Mouse (Mus musculus) heart, embryonic 11.5 days (tissue): ENCODE measurements around the gene Vash1. TPM values are rescaled to one million over a fixed set of nuclear protein-coding genes. Genes with fewer than 3 reads are reported as not detected.

ENCODE experiments used
- ATAC-seq: fragments of 200-750 bp; cut with Nextera tagmentation; replicated peaks from 2 replicates; pipeline ENCODE4 v1.8.0; 2017; ENCODE audit warnings: moderate library complexity; ENCODE audit not compliant: insufficient number of reproducible peaks, low FRiP score, low TSS enrichment
- H3K27ac ChIP-seq: fragments of 300-500 bp; sonication (generic); 2 replicates; pipeline ENCODE4 v1.5.1; 2014; ENCODE audit warnings: mild to moderate bottlenecking, low read depth, low read length
- H3K27me3 ChIP-seq: fragments of 300-500 bp; sonication (generic); 2 replicates; pipeline ENCODE4 v1.6.1; 2014; ENCODE audit warnings: mild to moderate bottlenecking, low read length, mixed read lengths; ENCODE audit not compliant: control insufficient read depth, insufficient read depth
- H3K36me3 ChIP-seq: fragments of 300-500 bp; sonication (generic); 2 replicates; pipeline ENCODE4 v1.6.1; 2014; ENCODE audit warnings: mild to moderate bottlenecking, low read length, moderate library complexity, mixed read lengths; ENCODE audit not compliant: control insufficient read depth, insufficient read depth
- H3K4me1 ChIP-seq: fragments of 300-500 bp; sonication (generic); 2 replicates; pipeline ENCODE4 v1.6.1; 2014; ENCODE audit warnings: low read length; ENCODE audit not compliant: control insufficient read depth, insufficient read depth
- H3K4me2 ChIP-seq: fragments of 300-500 bp; sonication (generic); 2 replicates; pipeline ENCODE4 v1.6.1; 2014; ENCODE audit warnings: mild to moderate bottlenecking, moderate library complexity
- H3K4me3 ChIP-seq: fragments of 300-500 bp; sonication (generic); 2 replicates; pipeline ENCODE4 v1.5.1; 2014; ENCODE audit warnings: low read depth, low read length
- H3K9ac ChIP-seq: fragments of 300-500 bp; sonication (generic); 2 replicates; pipeline ENCODE4 v1.6.1; 2014; ENCODE audit warnings: mild to moderate bottlenecking, low read depth, low read length, moderate library complexity
- H3K9me3 ChIP-seq: fragments of 300-500 bp; sonication (generic); replicated peaks from 2 replicates; pipeline ENCODE4 v1.6.1; 2016; ENCODE audit warnings: low read length; ENCODE audit not compliant: control insufficient read depth
- WGBS: fragments of 180-500 bp; shearing (Covaris S2); extraction: QIAGEN DNeasy Blood & Tissue Kit; methylation state at CpG from one replicate; pipeline ENCODE4 v1.1.7; 2014; ENCODE audit not compliant: insufficient replicate concordance; 5-methylcytosine and 5-hydroxymethylcytosine counted together
- polyA plus RNA-seq: library from polyadenylated mRNA; unstranded; fragments of >200 nt; fragmentation: Nextera tagmentation; extraction: Ambion mirVana; gene quantifications from 2 replicates; pipeline ENCODE4 v1.2.1, GENCODE M21; 2014

Gene Vash1
- polyA plus RNA-seq, 1 experiment from 2014 or later = 8.2 TPM

DNA sequence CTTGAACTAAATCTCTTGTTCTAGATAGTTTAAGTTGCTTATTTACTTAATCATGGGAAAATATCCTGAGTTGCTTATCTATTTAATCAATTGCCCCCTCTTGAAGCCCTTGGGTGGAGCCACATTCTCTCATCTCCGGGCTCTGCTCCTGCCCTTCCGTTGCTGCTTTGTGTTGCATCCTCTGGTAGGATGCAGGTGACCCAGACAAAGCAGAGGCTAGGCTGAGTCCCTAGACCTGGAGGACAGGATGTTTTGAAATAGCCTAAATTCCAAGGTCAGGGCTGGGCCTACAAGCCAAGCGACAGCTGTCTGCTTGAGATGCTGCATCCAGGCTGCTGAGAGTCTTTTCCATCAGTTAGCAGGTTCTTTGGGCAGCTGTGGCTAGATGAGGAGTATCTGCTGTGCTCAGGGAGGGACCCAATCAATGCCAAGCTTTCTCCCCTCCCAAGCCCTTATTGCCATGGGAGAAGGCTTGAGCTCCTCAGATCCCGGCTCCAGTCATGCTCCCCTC lies 9.0 kb downstream of the Vash1 start:
- WGBS = 61% methylated on average over 4 of the region's 4 CpGs
- H3K9me3 ChIP-seq = no peaks in the 10 kb centered on the region
- H3K27me3 ChIP-seq = no peaks in the 10 kb centered on the region
- no peak overlapping the region for H3K9ac ChIP-seq
- peaks cover 18% of the 10 kb centered on the region for H3K4me1 ChIP-seq
- peak overlapping the region; percentile 62; the same call in 1 of the 2 replicates for H3K27ac ChIP-seq
- H3K4me2 ChIP-seq = no peak overlapping the region
- no peak for ATAC-seq
- peaks cover 4% of the 10 kb centered on the region; the same call in 1 of the 2 replicates for H3K36me3 ChIP-seq
- no peak overlapping the region for H3K4me3 ChIP-seq

DNA sequence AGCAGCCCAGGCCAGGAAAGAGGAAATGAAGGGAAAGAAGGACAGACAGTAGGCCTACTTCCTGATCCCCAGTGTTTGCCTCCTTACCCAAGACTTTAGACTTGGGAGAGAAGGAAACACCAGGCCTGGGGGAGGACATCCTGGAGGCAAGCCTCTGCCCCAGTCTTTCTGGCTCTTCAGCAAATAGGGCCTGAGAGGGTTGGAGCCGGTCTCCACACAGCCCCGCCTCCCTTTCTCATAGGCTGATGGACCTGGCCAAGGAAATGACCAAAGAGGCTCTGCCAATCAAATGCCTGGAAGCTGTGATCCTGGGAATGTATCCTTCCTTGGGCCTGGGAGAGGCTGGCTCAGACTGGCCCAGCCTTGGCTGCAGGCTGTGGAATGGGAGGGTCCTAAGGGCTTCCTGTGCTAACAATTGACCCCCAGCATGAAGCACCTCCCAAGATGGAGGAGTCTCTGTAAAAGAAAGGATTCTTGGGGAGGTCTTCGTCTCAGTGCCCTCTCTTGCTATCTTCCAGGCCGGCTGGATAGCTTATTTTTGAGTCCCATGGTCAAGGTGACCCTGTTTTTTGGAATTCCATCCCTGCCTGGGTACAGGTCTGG lies 9.6 kb downstream of the Vash1 start:
- H3K36me3 ChIP-seq = peaks cover 4% of the 10 kb centered on the region; the same call in 1 of the 2 replicates
- peak overlapping the region; percentile 62; the same call in 1 of the 2 replicates for H3K27ac ChIP-seq
- no peak overlapping the region for H3K4me2 ChIP-seq
- no peaks in the 10 kb centered on the region for H3K9me3 ChIP-seq
- no peaks in the 10 kb centered on the region for H3K27me3 ChIP-seq
- peaks cover 23% of the 10 kb centered on the region for H3K4me1 ChIP-seq
- WGBS = 63% methylated on average over 4 of the region's 4 CpGs
- H3K4me3 ChIP-seq = no peak overlapping the region
- no peak for ATAC-seq
- H3K9ac ChIP-seq = no peak overlapping the region

DNA sequence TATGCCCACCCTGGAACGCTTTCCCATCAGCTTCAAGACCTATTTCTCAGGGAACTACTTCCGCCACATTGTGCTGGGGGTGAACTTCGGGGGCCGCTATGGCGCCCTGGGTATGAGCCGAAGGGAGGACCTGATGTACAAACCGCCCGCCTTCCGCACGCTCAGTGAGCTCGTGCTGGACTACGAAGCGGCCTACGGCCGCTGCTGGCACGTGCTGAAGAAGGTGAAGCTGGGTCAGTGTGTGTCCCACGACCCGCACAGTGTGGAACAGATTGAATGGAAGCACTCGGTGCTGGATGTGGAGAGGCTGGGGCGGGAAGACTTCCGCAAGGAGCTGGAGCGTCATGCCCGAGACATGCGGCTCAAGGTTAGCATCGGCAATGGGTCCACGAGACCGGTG lies 10.4 kb downstream of the Vash1 start:
- 93% methylated on average over 27 of the region's 27 CpGs for WGBS
- Histone ChIP-seq H3K27ac (no peak overlapping the region), H3K27me3 (no peaks in the 10 kb centered on the region), H3K4me2 (no peak overlapping the region), H3K4me3 (no peak overlapping the region), H3K9ac (no peak overlapping the region), H3K4me1 (peaks cover 20% of the 10 kb centered on the region), H3K9me3 (no peaks in the 10 kb centered on the region), H3K36me3 (peaks cover 4% of the 10 kb centered on the region; the same call in 1 of the 2 replicates)
- no peak for ATAC-seq

DNA sequence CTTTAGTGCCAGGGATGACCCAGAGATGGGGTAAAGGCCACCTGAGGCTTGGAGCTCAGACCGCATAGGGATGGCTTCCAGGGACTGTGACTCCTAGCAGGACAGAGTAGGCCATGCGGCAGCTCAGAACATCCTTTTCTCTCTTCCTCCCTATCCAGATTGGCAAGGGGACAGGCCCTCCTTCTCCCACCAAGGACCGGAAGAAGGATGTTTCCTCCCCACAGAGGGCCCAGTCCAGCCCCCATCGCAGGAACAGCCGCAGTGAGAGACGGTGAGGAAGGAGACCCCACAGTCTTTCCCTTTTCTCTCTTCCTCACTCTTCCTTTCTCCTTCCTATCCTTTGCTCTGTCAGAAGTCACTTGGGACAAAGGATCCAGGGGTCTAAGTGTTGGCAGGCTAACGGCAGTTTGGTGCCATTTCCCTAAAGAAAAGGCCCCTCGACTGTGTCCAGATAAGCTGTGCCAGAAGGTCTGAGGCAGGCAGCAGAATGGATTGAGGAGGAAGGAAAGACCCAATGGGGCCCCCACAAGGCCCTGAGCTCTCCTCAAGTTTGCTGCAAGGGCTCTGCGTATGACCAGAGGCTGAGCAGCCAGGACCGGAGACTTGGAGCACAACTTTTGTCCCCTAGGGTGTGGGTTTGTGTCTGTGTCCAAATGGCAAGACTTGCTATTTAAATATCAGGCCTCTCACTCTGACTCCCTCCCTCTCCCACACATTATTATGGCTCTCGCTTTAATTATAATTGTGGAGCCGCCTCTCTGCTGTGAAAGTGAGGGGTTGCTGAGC lies 12.4 kb downstream of the Vash1 start:
- peaks cover 4% of the 10 kb centered on the region; the same call in 1 of the 2 replicates for H3K36me3 ChIP-seq
- no peak overlapping the region for H3K9ac ChIP-seq
- peak overlapping the region; percentile 29; the same call in 1 of the 2 replicates for H3K27ac ChIP-seq
- H3K9me3 ChIP-seq = no peaks in the 10 kb centered on the region
- WGBS = 71% methylated on average over 12 of the region's 12 CpGs
- no peak overlapping the region for H3K4me2 ChIP-seq
- peaks cover 32% of the 10 kb centered on the region for H3K4me1 ChIP-seq
- H3K4me3 ChIP-seq = no peak overlapping the region
- H3K27me3 ChIP-seq = no peaks in the 10 kb centered on the region
- ATAC-seq = no peak

DNA sequence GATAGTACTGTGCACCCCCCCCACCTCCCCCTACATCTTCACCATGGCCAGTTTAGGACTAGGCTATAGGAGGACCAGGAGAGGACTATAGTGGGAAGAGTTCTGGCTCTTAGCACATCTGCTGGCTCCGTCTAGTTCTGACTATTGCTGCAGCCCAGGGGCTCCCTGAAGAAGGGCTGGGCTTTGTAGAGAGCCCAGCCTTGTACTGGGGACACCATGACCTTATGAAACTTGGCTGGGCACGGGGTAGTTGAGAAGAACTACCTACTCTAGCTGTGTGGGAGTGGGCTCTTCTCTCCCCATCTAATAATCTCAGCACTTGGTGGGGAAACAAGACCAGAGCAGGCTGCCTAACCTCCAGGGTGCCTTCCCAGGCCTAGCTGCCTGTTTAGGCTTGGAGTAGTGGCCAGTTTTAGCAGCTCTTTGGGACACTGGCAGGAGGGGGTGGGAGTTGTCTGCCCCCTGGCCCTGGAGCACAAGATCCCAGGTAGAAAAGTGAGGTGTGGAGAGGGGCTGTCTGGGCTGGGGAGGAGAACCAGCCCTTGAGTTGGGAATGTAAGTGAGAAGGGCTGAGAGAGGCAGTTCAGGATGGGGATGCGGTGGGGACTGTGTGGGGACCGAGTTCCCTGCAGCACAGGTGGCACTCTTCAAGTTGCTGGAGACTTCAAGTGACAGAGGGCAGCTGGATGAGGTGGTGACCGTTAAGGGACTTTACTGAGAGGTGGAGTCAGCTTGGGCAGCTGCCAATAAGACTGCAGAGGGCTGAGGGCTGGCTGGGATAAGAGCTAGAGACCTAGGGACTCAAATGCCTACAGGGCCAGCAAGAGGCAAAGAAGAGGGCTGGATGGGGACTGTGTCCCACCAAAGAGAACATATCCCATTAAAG lies 14.2 kb downstream of the Vash1 start:
- Histone ChIP-seq H3K9ac (no peak overlapping the region), H3K4me3 (no peak overlapping the region), H3K36me3 (peaks cover 10% of the 10 kb centered on the region), H3K4me2 (no peak overlapping the region), H3K27ac (no peak overlapping the region), H3K4me1 (peaks cover 28% of the 10 kb centered on the region), H3K27me3 (no peaks in the 10 kb centered on the region), H3K9me3 (no peaks in the 10 kb centered on the region)
- ATAC-seq = peak; percentile 7; the same call in 1 of the 2 replicates
- WGBS = 53% methylated on average over 5 of the region's 5 CpGs

DNA sequence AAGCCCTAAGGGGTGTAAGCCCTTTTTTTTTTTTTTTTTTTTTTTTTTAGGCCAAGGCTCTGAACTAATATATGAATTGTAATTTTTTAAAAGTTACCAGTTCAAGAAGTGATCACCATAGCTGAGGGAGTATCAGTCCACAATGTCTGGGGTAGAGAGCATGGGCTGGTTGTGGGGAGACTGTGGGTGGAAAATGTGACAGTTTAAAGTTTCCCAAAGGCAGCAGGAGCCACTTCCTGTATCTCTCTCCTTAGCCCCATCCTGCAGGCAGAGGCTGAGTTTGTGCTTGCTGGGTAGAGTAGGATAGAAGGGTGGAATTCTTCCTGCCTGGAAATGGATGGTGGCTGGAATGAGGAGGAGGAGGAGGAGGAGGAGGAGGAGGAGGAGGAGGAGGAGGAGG lies 14.9 kb downstream of the Vash1 start:
- Histone ChIP-seq H3K9ac (no peak overlapping the region), H3K36me3 (peaks cover 10% of the 10 kb centered on the region), H3K27ac (no peak overlapping the region), H3K4me2 (no peak overlapping the region), H3K4me3 (no peak overlapping the region), H3K4me1 (peaks cover 25% of the 10 kb centered on the region; the same call in 1 of the 2 replicates), H3K9me3 (no peaks in the 10 kb centered on the region), H3K27me3 (no peaks in the 10 kb centered on the region)
- ATAC-seq = no peak

DNA sequence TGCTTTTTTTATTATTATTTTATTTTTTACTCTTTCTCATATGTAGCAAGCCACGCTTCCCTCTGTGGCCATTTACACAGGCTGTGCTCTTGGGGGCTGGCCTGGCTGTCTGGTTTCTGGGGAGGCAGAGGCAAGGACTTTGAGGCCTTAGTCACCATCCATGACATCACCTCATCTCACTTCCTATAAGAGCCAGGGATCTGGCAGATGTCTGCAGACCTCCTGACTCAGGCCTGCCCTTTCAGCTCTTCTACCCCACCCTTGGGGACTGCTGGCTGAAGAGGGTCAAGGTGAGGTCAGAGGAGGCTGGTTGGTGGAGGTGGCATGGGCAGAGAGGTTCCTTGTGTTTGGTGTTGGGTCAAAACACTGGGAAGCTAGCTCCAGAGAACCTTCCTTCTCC lies 15.9 kb downstream of the Vash1 start:
- no peaks in the 10 kb centered on the region for H3K27me3 ChIP-seq
- no peak for ATAC-seq
- peaks cover 6% of the 10 kb centered on the region for H3K36me3 ChIP-seq
- peaks cover 28% of the 10 kb centered on the region for H3K4me1 ChIP-seq
- no peak overlapping the region for H3K27ac ChIP-seq
- H3K4me3 ChIP-seq = no peak overlapping the region
- WGBS = 91% methylated on average over 1 of the region's 1 CpGs
- H3K9ac ChIP-seq = no peak overlapping the region
- no peaks in the 10 kb centered on the region for H3K9me3 ChIP-seq
- H3K4me2 ChIP-seq = no peak overlapping the region

DNA sequence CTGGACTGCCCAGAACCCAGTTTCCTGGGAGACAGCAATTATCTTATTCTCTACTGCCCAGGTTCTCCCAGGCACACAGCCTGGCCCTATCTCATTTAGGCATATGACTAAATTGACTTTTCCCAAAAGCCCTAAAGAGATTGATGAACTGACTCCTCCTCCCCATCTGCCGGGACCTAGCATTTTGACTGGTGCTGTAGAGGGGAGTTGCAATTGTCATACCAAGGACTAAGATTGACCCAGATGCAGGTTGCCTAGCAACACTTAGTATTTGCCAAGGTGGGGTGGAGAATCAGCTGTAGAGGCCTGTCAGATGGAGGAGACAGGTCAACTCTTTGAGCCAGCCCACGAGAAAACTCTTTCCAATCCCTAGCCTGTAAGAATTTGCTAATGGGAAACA lies 19.5 kb downstream of the Vash1 start:
- H3K9ac ChIP-seq = no peak overlapping the region
- 0 out of 2 replicates have a peak, but pooled peaks cover 3% of the 10 kb centered on the region for H3K27me3 ChIP-seq
- peaks cover 39% of the 10 kb centered on the region for H3K4me1 ChIP-seq
- 68% methylated on average over 2 of the region's 2 CpGs for WGBS
- no peak for ATAC-seq
- peaks cover 8% of the 10 kb centered on the region for H3K36me3 ChIP-seq
- no peaks in the 10 kb centered on the region for H3K9me3 ChIP-seq
- H3K27ac ChIP-seq = no peak overlapping the region
- H3K4me2 ChIP-seq = no peak overlapping the region
- H3K4me3 ChIP-seq = no peak overlapping the region
